Comparison of ENCODE assay signal across 13 mouse cellular contexts in the genomic region with DNA sequence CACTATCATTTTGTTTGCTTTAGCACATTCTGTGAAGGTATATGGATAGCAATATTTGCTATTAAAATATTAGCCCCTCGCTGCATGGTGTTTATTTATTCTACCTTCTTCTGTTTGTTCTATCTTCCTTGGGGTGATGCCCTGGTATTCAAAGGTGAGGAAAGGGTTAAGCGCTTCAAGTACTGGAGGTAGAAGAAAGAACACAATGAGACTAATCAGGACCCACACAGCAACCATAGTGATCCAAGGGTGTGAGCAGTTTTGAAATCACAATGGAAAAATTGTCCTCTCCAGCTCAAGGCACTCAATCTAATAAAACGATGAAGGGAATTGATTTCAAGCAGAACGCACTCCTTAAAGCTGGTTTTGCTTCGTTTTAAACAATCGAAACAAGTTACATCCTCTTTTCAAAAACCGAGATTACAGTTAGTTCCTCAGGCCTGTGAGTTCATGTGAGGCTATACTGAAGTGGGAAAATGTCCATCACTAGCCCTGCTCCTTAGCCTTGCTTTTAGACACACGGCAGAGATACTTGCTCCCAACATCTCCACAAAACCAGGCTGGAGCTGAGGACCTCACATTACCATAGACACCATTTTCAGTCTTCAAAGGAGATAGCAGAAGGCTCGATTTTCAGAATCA.
A peak's percentile ranks its signal among the peaks of the same experiment; 100 is the strongest.
DNase-seq lines count a peak whose midpoint lies in the region; ATAC-seq lines count a peak whose summit lies in the region.
"Had no signal": no experiment of that assay in that cellular context is flagged by ENCODE, and none has a peak within 500 bp of the region (broad histone marks: within the 10 kb centered on the region; RNA-seq: fewer than 3 reads in every experiment).

No protein-coding gene starts in this region.

- no peaks in the 10 kb centered on the region for H3K9me3 ChIP-seq in midbrain, embryonic 15.5 days
- no peaks in the 10 kb centered on the region for H3K9me3 ChIP-seq in midbrain, embryonic 14.5 days (ENCODE audit: control insufficient read depth, low read length)
- no peaks in the 10 kb centered on the region for H3K9me3 ChIP-seq in embryonic facial prominence, embryonic 12.5 days
- no peaks in the 10 kb centered on the region for H3K9me3 ChIP-seq in forebrain, embryonic 14.5 days (replicated peaks; ENCODE audit: control insufficient read depth, low read length)
- H3K9me3 ChIP-seq: liver, embryonic 13.5 days; megakaryocyte, embryonic 14.5 days had no signal

- no peak overlapping the region for H3K4me2 ChIP-seq in midbrain, embryonic 15.5 days
- no peak overlapping the region for H3K4me2 ChIP-seq in midbrain, embryonic 14.5 days (ENCODE audit: low read length)
- H3K4me2 ChIP-seq in embryonic facial prominence, embryonic 12.5 days (replicated peaks): no peak overlapping the region
- H3K4me2 ChIP-seq in forebrain, embryonic 14.5 days (ENCODE audit: low read length): peak overlapping the region; percentile 18; the same call in 1 of the 2 replicates
- H3K4me2 ChIP-seq: liver, embryonic 13.5 days had no signal

- WGBS in midbrain, embryonic 15.5 days: 58% methylated on average over 9 of the region's 9 CpGs
- 74% methylated on average over 9 of the region's 9 CpGs for WGBS in midbrain, embryonic 14.5 days
- WGBS in embryonic facial prominence, embryonic 12.5 days: 37% methylated on average over 9 of the region's 9 CpGs
- WGBS in forebrain, embryonic 14.5 days: 25% methylated on average over 9 of the region's 9 CpGs

- H3K36me3 ChIP-seq in midbrain, embryonic 15.5 days (replicated peaks): no peaks in the 10 kb centered on the region
- H3K36me3 ChIP-seq in midbrain, embryonic 14.5 days (ENCODE audit: control insufficient read depth, insufficient read depth, low read length): no peaks in the 10 kb centered on the region
- H3K36me3 ChIP-seq in embryonic facial prominence, embryonic 12.5 days: no peaks in the 10 kb centered on the region
- H3K36me3 ChIP-seq in forebrain, embryonic 14.5 days (ENCODE audit: control insufficient read depth, insufficient read depth, low read length): no peaks in the 10 kb centered on the region
- H3K36me3 ChIP-seq: liver, embryonic 13.5 days had no signal

- no peak for ATAC-seq in midbrain, embryonic 15.5 days (replicated peaks)
- no peak for ATAC-seq in midbrain, embryonic 14.5 days (ENCODE audit: low FRiP score, low TSS enrichment)
- no peak for ATAC-seq in embryonic facial prominence, embryonic 12.5 days (ENCODE audit: insufficient number of reproducible peaks, insufficient read depth, low FRiP score, low TSS enrichment)
- peak; percentile 40; the same call in 1 of the 2 replicates for ATAC-seq in forebrain, embryonic 14.5 days
- peak; percentile 65 for ATAC-seq in megakaryocyte progenitor cell, adult 5-6 weeks (replicated peaks; ENCODE audit: poor library complexity)

- no peaks in the 10 kb centered on the region for H3K27me3 ChIP-seq in midbrain, embryonic 15.5 days (replicated peaks)
- no peaks in the 10 kb centered on the region for H3K27me3 ChIP-seq in midbrain, embryonic 14.5 days (ENCODE audit: control insufficient read depth, insufficient read depth, low read length)
- no peaks in the 10 kb centered on the region for H3K27me3 ChIP-seq in embryonic facial prominence, embryonic 12.5 days
- H3K27me3 ChIP-seq in forebrain, embryonic 14.5 days (replicated peaks; ENCODE audit: control insufficient read depth, insufficient read depth, low read length): no peaks in the 10 kb centered on the region
- H3K27me3 ChIP-seq: liver, embryonic 13.5 days; megakaryocyte, embryonic 14.5 days had no signal

- 0 out of 2 replicates have a peak overlapping the region, but pooled peaks have one; percentile 22 for H3K27ac ChIP-seq in midbrain, embryonic 15.5 days
- H3K27ac ChIP-seq in midbrain, embryonic 14.5 days (replicated peaks; ENCODE audit: low read depth, low read length): no peak overlapping the region
- H3K27ac ChIP-seq in embryonic facial prominence, embryonic 12.5 days: peak overlapping the region; percentile 75; the same call in 1 of the 2 replicates
- no peak overlapping the region for H3K27ac ChIP-seq in forebrain, embryonic 14.5 days (ENCODE audit: low read depth, low read length)
- H3K27ac ChIP-seq: liver, embryonic 13.5 days had no signal

- no peak for DNase-seq in midbrain, embryonic 14.5 days
- DNase-seq in forebrain, embryonic 14.5 days (ENCODE audit: low spot score): peak; percentile 14
- no peak for DNase-seq in cerebellum, postnatal 25 days
- DNase-seq in cerebellum, adult 11-12 months: no peak
- DNase-seq in cerebellum, postnatal 4 days (ENCODE audit: low spot score in 2 of 2): no peak
- DNase-seq: adrenal gland, postnatal 25 days; heart, adult 18-20 months; liver, embryonic 13.5 days had no signal

- H3K4me3 ChIP-seq in midbrain, embryonic 15.5 days: no peak overlapping the region
- no peak overlapping the region for H3K4me3 ChIP-seq in midbrain, embryonic 14.5 days (replicated peaks; ENCODE audit: low read depth, low read length)
- no peak overlapping the region for H3K4me3 ChIP-seq in embryonic facial prominence, embryonic 12.5 days
- H3K4me3 ChIP-seq in forebrain, embryonic 14.5 days (ENCODE audit: low read depth, low read length): no peak overlapping the region
- H3K4me3 ChIP-seq: erythroblast, embryonic 14.5 days; liver, embryonic 13.5 days; megakaryocyte, embryonic 14.5 days had no signal

- H3K4me1 ChIP-seq in midbrain, embryonic 15.5 days: peaks cover 16% of the 10 kb centered on the region
- peaks cover 11% of the 10 kb centered on the region for H3K4me1 ChIP-seq in midbrain, embryonic 14.5 days (ENCODE audit: control insufficient read depth, insufficient read depth, low read length)
- peaks cover 20% of the 10 kb centered on the region for H3K4me1 ChIP-seq in embryonic facial prominence, embryonic 12.5 days
- H3K4me1 ChIP-seq in forebrain, embryonic 14.5 days (ENCODE audit: control insufficient read depth, insufficient read depth, low read length): peaks cover 9% of the 10 kb centered on the region
- H3K4me1 ChIP-seq: liver, embryonic 13.5 days; megakaryocyte, embryonic 14.5 days had no signal

- H3K9ac ChIP-seq in midbrain, embryonic 15.5 days: no peak overlapping the region
- H3K9ac ChIP-seq in midbrain, embryonic 14.5 days (replicated peaks; ENCODE audit: low read length): no peak overlapping the region
- no peak overlapping the region for H3K9ac ChIP-seq in embryonic facial prominence, embryonic 12.5 days
- H3K9ac ChIP-seq in forebrain, embryonic 14.5 days (ENCODE audit: low read length): no peak overlapping the region
- H3K9ac ChIP-seq: liver, embryonic 13.5 days had no signal

Comparison
In these comparisons a context has a peak if more than half of its experiments do, and no peak if none do; other contexts are left out.
1. H3K27ac ChIP-seq: peak in midbrain, embryonic 15.5 days (single experiment) and embryonic facial prominence, embryonic 12.5 days (single experiment); none in midbrain, embryonic 14.5 days (single experiment) and forebrain, embryonic 14.5 days (single experiment).
2. ATAC-seq: peak in forebrain, embryonic 14.5 days (single experiment) and megakaryocyte progenitor cell, adult 5-6 weeks (single experiment); none in midbrain, embryonic 15.5 days (single experiment), midbrain, embryonic 14.5 days (single experiment) and embryonic facial prominence, embryonic 12.5 days (single experiment).